Mouse (Mus musculus) lung, embryonic 15.5 days (tissue): ENCODE measurements at regions not wholly inside any gene's neighbourhood (a gene's known extent, or its start where the extent isn't known, plus 50 kb on each side); places are given as distances from the start of the nearest gene placed in this dataset.

Experiments
- ATAC-seq: fragments of 200-750 bp; cut with Nextera tagmentation; 2 replicates; pipeline ENCODE4 v1.8.0; 2017; ENCODE audit warnings: moderate number of reproducible peaks, borderline replicate concordance; ENCODE audit not compliant: low FRiP score, low TSS enrichment; ENCODE audit errors: extremely low read depth
- H3K27ac ChIP-seq: fragments of 300-500 bp; sonication (generic); 2 replicates; pipeline ENCODE4 v1.5.1; 2015; ENCODE audit warnings: moderate library complexity, mild to moderate bottlenecking, inconsistent platforms
- H3K27me3 ChIP-seq: fragments of 300-500 bp; sonication (generic); 2 replicates; pipeline ENCODE4 v1.6.1; 2015; ENCODE audit warnings: inconsistent platforms
- H3K36me3 ChIP-seq: fragments of 300-500 bp; sonication (generic); 2 replicates; pipeline ENCODE4 v1.6.1; 2015; ENCODE audit warnings: inconsistent platforms
- H3K4me1 ChIP-seq: fragments of 300-500 bp; sonication (generic); 2 replicates; pipeline ENCODE4 v1.6.1; 2015; ENCODE audit warnings: inconsistent platforms
- H3K4me2 ChIP-seq: fragments of 300-500 bp; sonication (generic); 2 replicates; pipeline ENCODE4 v1.6.1; 2015; ENCODE audit warnings: inconsistent platforms, mild to moderate bottlenecking, moderate library complexity
- H3K4me3 ChIP-seq: fragments of 300-500 bp; sonication (generic); 2 replicates; pipeline ENCODE4 v1.5.1; 2015; ENCODE audit warnings: mild to moderate bottlenecking, inconsistent platforms
- H3K9ac ChIP-seq: fragments of 300-500 bp; sonication (generic); 2 replicates; pipeline ENCODE4 v1.6.1; 2015; ENCODE audit warnings: inconsistent platforms
- H3K9me3 ChIP-seq: fragments of 300-500 bp; sonication (generic); 2 replicates; pipeline ENCODE4 v1.6.1; 2016; ENCODE audit warnings: inconsistent platforms
- WGBS: fragments of 180-500 bp; shearing (Covaris S2); methylation state at CpG from one replicate; pipeline ENCODE4 v1.1.7; 2015; 5-methylcytosine and 5-hydroxymethylcytosine counted together

DNA sequence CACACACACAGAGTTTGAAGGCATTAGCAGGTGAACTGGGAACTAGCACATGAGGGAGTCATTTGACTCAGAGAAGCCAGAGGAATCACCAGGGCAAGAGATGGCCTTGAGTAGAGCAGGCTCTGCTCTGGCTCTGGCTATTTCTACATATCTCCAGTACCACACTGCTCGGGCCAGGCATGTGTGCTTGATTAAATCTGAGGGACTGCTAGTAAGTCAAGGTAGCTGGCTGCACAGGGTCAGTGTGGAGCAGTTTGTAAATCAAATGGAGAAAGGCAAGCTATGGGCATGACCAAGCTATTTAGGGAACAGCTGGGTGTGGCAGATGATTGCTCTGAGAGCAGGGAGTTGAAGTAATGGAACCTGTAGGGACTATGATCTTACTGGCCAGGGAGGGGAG, 212.5 kb upstream of the Myt1l start:
- H3K27ac ChIP-seq, result no peak overlapping the region
- no peak overlapping the region for H3K9ac ChIP-seq
- H3K4me1 ChIP-seq, result no peaks in the 10 kb centered on the region
- H3K4me2 ChIP-seq, result no peak overlapping the region
- 43% methylated on average over 1 of the region's 1 CpGs for WGBS
- no peak for ATAC-seq
- H3K4me3 ChIP-seq, result no peak overlapping the region
- H3K36me3 ChIP-seq, result no peaks in the 10 kb centered on the region
- no peaks in the 10 kb centered on the region for H3K27me3 ChIP-seq
- no peaks in the 10 kb centered on the region for H3K9me3 ChIP-seq

DNA sequence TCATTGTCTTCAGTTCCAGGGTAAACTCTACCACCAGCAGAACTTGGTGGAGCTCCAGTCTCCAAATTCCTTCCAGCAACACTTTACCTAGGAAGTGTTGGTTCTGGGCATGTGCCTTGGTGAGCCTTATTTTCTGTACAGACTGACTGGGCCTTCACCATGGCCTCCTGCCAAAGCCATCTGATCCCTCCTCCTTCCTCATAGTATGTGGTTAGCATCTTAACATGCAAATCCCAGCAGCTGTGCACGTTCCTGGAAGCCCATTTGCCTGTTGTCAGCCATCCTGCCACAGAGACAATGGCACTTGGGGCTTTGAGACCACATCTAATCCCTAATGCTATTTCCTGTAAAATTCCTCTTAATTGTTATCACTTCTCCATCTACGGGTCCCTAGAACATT, 206.7 kb upstream of the Myt1l start:
- no peak for ATAC-seq

DNA sequence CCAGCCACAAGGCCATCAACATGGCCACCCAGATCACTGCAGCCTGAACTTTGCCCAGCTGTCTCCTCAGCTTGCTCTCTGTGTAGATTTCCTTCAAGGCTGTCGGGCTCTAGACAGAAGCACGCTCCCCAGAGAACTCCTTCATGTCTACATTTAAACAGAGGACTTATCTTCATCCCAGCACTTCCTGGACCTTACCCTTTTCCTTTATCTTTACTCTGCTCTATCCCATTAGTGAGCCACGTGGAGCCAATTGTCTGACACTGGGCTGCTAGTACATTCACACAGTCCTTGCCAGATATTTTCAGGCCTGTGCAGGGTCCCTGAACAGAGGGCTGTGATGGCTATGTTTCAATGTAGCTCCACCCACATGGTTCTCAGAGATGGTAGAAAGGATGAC, 204.7 kb upstream of the Myt1l start:
- no peak overlapping the region for H3K27ac ChIP-seq
- H3K27me3 ChIP-seq, result no peaks in the 10 kb centered on the region
- no peak overlapping the region for H3K4me2 ChIP-seq
- no peak for ATAC-seq
- H3K4me1 ChIP-seq, result no peaks in the 10 kb centered on the region
- no peaks in the 10 kb centered on the region for H3K9me3 ChIP-seq
- no peak overlapping the region for H3K4me3 ChIP-seq
- H3K9ac ChIP-seq, result no peak overlapping the region
- 46% methylated on average over 3 of the region's 3 CpGs for WGBS
- no peaks in the 10 kb centered on the region for H3K36me3 ChIP-seq

More for the DNA sequence above, 206.7 kb upstream of the Myt1l start:
- Histone ChIP-seq H3K4me1 (no peaks in the 10 kb centered on the region), H3K4me2 (no peak overlapping the region), H3K4me3 (no peak overlapping the region), H3K36me3 (no peaks in the 10 kb centered on the region), H3K9ac (no peak overlapping the region), H3K27ac (no peak overlapping the region), H3K27me3 (no peaks in the 10 kb centered on the region), H3K9me3 (no peaks in the 10 kb centered on the region)
- WGBS, result 40% methylated on average over 2 of the region's 2 CpGs

DNA sequence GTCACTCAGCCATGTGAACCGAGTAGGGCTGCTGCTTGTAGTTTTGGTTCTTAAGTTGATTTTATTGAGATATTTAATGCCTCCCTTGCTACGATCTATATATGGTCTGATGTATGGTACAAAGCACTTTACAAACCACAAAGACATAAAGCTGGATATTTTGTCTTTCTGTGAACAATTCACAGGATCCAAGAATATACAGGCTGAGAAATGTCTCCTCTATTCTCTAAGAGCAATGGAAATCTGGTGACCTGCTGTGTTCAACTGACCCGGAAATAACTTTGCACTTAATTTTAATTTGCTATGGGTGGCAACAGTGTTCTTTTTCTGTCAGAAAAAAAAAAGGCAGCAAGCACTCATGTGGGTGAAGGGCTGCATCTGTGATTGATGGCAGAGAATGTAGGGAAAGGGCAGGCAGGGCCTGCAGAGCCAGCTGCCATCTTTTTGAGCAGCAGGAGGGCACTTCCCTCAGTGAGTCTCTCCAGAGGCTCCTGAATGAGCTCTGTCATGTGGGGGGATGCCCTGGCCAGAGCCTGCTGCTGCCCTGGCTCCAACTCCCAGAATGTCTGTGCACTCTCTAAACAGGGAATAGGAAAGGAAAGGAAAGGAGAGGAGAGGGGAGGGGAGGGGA, 192.2 kb upstream of the Myt1l start:
- H3K27ac ChIP-seq, result no peak overlapping the region
- H3K4me1 ChIP-seq, result no peaks in the 10 kb centered on the region
- H3K9ac ChIP-seq, result no peak overlapping the region
- 64% methylated on average over 3 of the region's 3 CpGs for whole genome bisulfite sequencing
- H3K27me3 ChIP-seq, result no peaks in the 10 kb centered on the region
- no peaks in the 10 kb centered on the region for H3K9me3 ChIP-seq
- no peaks in the 10 kb centered on the region for H3K36me3 ChIP-seq
- H3K4me2 ChIP-seq, result no peak overlapping the region
- ATAC-seq, result no peak
- no peak overlapping the region for H3K4me3 ChIP-seq

DNA sequence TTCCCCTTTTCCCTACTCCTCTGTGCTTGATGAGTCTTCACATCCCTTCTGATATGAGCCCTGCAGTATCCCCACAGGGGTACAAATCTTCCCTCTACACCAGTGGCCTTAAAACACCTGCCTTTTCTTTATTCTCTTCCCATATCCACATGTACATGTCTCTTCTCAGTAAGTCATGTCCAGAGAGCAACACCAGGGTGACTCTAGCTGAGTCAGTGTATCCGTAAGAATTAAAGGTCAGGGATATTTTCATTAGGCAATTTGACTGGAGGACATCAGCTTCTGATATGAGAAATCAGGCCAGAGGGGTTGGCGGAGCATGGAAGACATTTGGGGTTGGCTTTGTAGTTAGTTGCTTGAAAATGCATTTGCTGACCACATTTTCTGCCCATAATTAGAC, 190.8 kb upstream of the Myt1l start:
- 81% methylated on average over 2 of the region's 2 CpGs for WGBS
- H3K4me3 ChIP-seq, result no peak overlapping the region
- H3K4me1 ChIP-seq, result no peaks in the 10 kb centered on the region
- no peak overlapping the region for H3K4me2 ChIP-seq
- H3K9me3 ChIP-seq, result no peaks in the 10 kb centered on the region
- no peak for ATAC-seq
- no peak overlapping the region for H3K9ac ChIP-seq
- H3K36me3 ChIP-seq, result no peaks in the 10 kb centered on the region
- H3K27ac ChIP-seq, result no peak overlapping the region
- no peaks in the 10 kb centered on the region for H3K27me3 ChIP-seq

DNA sequence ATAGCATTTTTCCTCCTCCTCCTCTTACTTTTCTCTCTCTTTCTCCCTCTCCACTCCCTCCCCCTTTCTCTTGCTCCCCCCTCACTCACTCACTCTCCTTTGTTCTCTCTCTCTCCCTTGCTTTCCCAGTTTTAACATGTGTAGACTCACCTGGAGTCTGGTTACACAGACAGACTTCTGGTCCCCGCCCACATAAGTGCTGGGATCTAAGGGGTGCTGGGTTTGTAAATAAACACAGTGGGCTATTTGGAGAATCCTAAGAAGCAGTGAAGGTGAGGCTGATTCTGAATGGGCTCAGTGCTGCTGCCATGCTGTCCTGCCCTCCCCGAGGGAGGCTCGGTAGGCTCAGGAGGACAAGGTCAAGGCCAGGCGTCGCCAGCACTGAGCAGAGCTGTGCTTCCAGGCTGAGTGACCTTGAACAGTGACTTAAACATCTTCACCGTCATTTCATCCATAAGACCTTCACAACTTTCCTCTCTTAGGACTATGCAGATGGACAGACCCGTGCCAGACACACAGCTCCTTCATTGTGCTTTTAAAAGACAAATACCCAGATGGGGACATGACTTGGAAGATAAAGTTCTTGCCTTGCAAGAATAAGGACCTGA, 186.7 kb upstream of the Myt1l start:
- Histone ChIP-seq H3K27me3 (no peaks in the 10 kb centered on the region), H3K4me3 (no peak overlapping the region), H3K27ac (no peak overlapping the region), H3K4me1 (no peaks in the 10 kb centered on the region), H3K36me3 (no peaks in the 10 kb centered on the region), H3K9me3 (no peaks in the 10 kb centered on the region), H3K4me2 (no peak overlapping the region), H3K9ac (no peak overlapping the region)
- ATAC-seq, result no peak
- WGBS, result 37% methylated on average over 7 of the region's 7 CpGs

DNA sequence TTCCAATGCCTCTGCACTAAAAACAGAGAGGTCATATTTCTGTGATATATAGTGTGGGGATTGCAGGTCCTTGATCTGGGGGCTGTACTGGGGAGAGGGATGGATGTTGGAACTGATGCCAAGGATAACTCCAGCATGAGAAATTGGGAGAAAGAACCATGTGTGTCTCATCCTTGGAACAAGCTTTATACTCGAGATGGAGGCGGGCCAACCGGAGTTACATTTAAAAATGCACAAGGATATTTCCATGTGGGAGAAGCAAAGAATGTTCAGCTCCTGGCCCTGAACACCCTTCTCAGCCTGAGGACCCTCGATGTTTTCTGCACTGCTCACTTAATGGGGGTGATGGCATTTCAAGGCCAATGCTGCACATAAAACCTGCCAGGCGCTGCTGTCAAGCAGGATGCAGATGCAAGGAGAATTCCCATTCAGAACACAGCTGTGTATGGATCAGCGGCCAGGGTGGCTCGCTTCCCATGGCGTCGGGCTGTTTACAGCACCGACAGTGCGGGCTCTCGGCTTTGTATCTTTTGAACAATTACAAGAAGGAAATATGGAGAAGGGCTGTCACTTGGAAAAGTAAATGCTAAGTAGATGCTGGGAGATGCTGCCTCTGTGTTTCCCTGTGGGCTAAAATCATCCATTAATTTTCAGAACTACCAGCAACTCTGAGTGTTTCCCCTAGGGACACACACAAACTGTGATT, 184.9 kb upstream of the Myt1l start:
- no peaks in the 10 kb centered on the region for H3K36me3 ChIP-seq
- WGBS, result 57% methylated on average over 12 of the region's 12 CpGs
- ATAC-seq, result no peak
- no peaks in the 10 kb centered on the region for H3K9me3 ChIP-seq
- H3K27me3 ChIP-seq, result no peaks in the 10 kb centered on the region
- no peak overlapping the region for H3K4me3 ChIP-seq
- H3K4me1 ChIP-seq, result no peaks in the 10 kb centered on the region
- no peak overlapping the region for H3K27ac ChIP-seq
- H3K4me2 ChIP-seq, result no peak overlapping the region
- no peak overlapping the region for H3K9ac ChIP-seq

DNA sequence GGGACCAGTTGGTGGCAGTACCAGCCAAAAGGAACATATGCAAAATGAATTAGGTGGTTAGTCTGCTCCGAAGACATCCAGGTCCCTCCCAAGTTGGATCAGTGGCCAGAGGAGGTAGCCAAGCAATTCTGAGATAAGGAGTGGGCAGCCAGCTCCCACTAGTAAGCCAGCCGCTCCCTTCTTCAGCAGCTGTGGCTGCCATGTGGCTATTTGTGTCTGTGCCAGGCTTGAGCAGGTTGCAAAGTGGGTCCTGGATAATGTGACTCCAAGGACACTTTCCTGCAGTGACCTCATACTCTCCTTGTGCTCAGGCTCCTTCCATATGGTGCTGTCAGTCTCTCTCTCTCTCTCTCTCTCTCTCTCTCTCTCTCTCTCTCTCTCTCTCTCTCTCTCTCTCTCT, 179.5 kb upstream of the Myt1l start:
- Histone ChIP-seq H3K4me3 (no peak overlapping the region), H3K9ac (no peak overlapping the region), H3K9me3 (no peaks in the 10 kb centered on the region), H3K4me2 (no peak overlapping the region), H3K4me1 (no peaks in the 10 kb centered on the region), H3K27ac (no peak overlapping the region), H3K27me3 (no peaks in the 10 kb centered on the region), H3K36me3 (no peaks in the 10 kb centered on the region)
- ATAC-seq, result no peak
- 74% methylated on average over 2 of the region's 2 CpGs for WGBS

DNA sequence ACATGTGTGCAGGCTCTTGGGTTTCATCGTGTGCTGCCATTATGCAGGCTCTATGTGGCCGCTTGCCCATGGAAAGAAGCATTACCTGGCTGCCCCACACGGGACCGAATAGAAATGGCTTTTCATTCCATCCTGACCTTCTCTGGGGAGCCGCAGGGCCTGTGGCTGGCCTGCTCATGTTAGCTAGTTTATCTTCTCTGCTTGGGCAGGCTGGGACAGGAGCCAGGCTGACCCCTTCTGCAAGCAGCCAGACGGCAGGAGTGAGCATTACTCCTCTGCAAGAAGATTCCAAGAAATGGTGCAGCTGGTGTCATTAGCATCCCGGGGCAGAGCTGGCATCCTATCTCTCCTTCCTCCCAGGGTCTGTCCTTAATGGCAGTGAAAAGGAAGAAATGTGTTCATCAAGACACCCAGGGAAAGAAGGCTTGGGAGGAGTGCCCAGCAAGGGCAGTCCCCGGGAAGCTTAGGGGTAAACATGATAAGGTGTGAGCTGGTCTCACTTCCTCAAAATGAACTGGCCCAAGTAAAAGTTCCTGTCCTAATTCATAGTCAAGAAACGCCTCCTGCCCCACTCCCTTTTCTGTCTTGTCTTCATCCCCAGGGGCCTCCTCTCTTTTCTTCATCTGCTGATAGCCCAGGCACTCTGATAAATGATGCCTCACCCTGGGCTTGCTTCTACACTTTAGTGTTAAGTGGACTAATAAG, 178.9 kb upstream of the Myt1l start:
- no peak overlapping the region for H3K9ac ChIP-seq
- H3K27ac ChIP-seq, result no peak overlapping the region
- no peaks in the 10 kb centered on the region for H3K4me1 ChIP-seq
- no peak overlapping the region for H3K4me3 ChIP-seq
- H3K36me3 ChIP-seq, result no peaks in the 10 kb centered on the region
- H3K9me3 ChIP-seq, result no peaks in the 10 kb centered on the region
- no peak for ATAC-seq
- H3K4me2 ChIP-seq, result no peak overlapping the region
- WGBS, result 41% methylated on average over 9 of the region's 9 CpGs
- no peaks in the 10 kb centered on the region for H3K27me3 ChIP-seq

DNA sequence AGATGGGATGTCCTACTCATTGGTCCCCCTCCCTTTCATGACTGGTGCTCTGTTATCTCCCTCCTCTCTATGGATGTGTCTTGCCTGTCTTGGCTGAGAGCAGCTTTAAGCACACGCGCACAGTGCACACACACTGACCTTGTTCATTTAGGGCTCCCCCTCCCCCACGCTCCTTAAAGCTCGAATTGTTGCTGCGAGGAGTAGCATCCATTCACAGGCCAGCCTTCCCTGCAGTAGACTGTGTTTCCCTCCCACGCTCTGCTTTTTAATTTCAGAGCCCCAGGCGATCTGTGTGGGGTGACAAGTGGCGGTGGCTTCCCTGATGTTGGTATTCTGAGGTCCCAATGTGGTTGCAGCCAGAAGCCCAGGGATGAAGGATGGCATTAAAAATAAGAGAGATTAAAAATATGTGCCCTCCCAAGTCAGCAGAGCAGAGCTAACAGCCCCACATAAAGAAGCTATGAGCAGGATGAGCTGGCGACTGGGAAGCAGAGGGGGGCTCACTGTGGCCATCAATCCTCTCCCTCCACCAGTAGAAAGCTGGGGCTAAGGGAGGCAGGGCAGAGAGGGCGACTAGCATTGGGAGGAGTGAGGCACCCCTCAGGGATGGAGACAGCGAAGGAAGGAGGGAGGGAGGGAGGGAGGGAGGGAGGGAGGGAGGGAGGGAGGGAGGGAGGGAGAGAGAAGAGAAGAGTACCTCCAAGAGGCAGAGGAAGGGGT, 174.2 kb upstream of the Myt1l start:
- no peaks in the 10 kb centered on the region for H3K36me3 ChIP-seq
- no peak overlapping the region for H3K27ac ChIP-seq
- no peak overlapping the region for H3K4me3 ChIP-seq
- H3K9me3 ChIP-seq, result no peaks in the 10 kb centered on the region
- no peaks in the 10 kb centered on the region for H3K4me1 ChIP-seq
- no peaks in the 10 kb centered on the region for H3K27me3 ChIP-seq
- H3K4me2 ChIP-seq, result no peak overlapping the region
- no peak overlapping the region for H3K9ac ChIP-seq
- WGBS, result 51% methylated on average over 9 of the region's 11 CpGs
- no peak for ATAC-seq

DNA sequence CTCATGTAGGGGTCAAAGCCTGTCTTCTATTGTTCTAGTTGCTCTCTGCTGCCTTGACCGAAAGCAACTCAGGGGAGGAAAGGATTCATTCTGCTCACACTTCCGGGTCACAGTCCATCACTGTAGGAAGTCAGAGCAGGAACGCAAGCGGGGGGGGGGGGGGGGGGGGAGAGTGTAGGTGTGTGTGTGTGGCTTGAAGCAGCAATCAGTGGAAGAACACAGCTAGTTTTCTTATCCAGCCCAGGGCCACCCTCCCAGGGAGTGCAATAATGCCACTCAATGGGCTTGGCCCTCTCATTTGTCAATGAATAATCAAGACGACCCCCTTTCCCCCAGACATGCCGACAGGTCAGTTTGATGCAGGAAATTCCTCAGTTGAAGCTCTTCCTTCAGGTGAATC, 173.4 kb upstream of the Myt1l start:
- H3K4me3 ChIP-seq, result no peak overlapping the region
- H3K9ac ChIP-seq, result no peak overlapping the region
- no peaks in the 10 kb centered on the region for H3K36me3 ChIP-seq
- no peaks in the 10 kb centered on the region for H3K27me3 ChIP-seq
- no peak for ATAC-seq
- H3K4me2 ChIP-seq, result no peak overlapping the region
- no peaks in the 10 kb centered on the region for H3K9me3 ChIP-seq
- H3K4me1 ChIP-seq, result no peaks in the 10 kb centered on the region
- 16% methylated on average over 5 of the region's 6 CpGs for WGBS
- no peak overlapping the region for H3K27ac ChIP-seq
